Mouse (Mus musculus): ENCODE measurements around the gene Vpreb3.

GRCm38 (mm10) chr10:75996315-75996714, 53.5 kb downstream of the Vpreb3 start:
- TF ChIP-seq CTCF (IDR thresholded peaks at IDR 0.05; ENCODE audit: low read depth) (no peak), EP300 (optimal IDR thresholded peaks at IDR 0.05) (no peak)

Data from stomach, postnatal 0 days (tissue).